Mouse (Mus musculus) erythroblast, embryonic 14.5 days (primary cell): ENCODE measurements around the gene Shb. TPM values are rescaled to one million over a fixed set of nuclear protein-coding genes. Genes with fewer than 3 reads are reported as not detected.
A peak's percentile ranks its signal among the peaks of the same experiment; 100 is the strongest.

ENCODE experiments used
- H3K27me3 ChIP-seq: 2 replicates; pipeline ENCODE4 v1.6.1; 2012; ENCODE audit warnings: inconsistent platforms; ENCODE audit not compliant: control insufficient read depth
- H3K36me3 ChIP-seq: 2 replicates; pipeline ENCODE4 v1.6.1; 2012; ENCODE audit warnings: mild to moderate bottlenecking, inconsistent platforms; ENCODE audit not compliant: control insufficient read depth
- H3K4me1 ChIP-seq: 2 replicates; pipeline ENCODE4 v1.6.1; 2012; ENCODE audit warnings: inconsistent platforms; ENCODE audit not compliant: control insufficient read depth
- H3K4me3 ChIP-seq: replicated peaks from 2 replicates; pipeline ENCODE3; 2012; ENCODE audit warnings: moderate library complexity, mild to moderate bottlenecking, inconsistent platforms
- H3K9me3 ChIP-seq: 2 replicates; pipeline ENCODE4 v1.6.1; 2012; ENCODE audit warnings: low read length, inconsistent platforms, mixed read lengths; ENCODE audit not compliant: control insufficient read depth
- GATA1 ChIP-seq: IDR thresholded peaks from 2 replicates; pipeline ENCODE4 v1.6.1; 2012; ENCODE audit warnings: low read length, inconsistent platforms, mixed read lengths
- TAL1 ChIP-seq: IDR thresholded peaks from 3 replicates; pipeline ENCODE4 v1.6.1; 2012; ENCODE audit warnings: low read length, inconsistent platforms, mixed read lengths
- polyA plus RNA-seq: library from polyadenylated mRNA; stranded (reverse); fragments of >175 nt; gene quantifications from 2 replicates; pipeline ENCODE4 v1.2.3, GENCODE M21; 2012

Shb gene
- polyA plus RNA-seq, 1 experiment, result 15.2 TPM

- H3K36me3 ChIP-seq, result peaks cover under 1% of the 10 kb centered on the region
- H3K4me1 ChIP-seq, result peaks cover 17% of the 10 kb centered on the region
- H3K9me3 ChIP-seq, result no peaks in the 10 kb centered on the region; the same call in 1 of the 2 replicates
- peaks cover 46% of the 10 kb centered on the region for H3K27me3 ChIP-seq
- no peak for TF ChIP-seq TAL1
- TF ChIP-seq GATA1, result no peak
- H3K4me3 ChIP-seq, result no peak overlapping the region
Measured at GRCm38 (mm10) chr4:45416314-45416713, 116.0 kb downstream of the Shb start.

DNA sequence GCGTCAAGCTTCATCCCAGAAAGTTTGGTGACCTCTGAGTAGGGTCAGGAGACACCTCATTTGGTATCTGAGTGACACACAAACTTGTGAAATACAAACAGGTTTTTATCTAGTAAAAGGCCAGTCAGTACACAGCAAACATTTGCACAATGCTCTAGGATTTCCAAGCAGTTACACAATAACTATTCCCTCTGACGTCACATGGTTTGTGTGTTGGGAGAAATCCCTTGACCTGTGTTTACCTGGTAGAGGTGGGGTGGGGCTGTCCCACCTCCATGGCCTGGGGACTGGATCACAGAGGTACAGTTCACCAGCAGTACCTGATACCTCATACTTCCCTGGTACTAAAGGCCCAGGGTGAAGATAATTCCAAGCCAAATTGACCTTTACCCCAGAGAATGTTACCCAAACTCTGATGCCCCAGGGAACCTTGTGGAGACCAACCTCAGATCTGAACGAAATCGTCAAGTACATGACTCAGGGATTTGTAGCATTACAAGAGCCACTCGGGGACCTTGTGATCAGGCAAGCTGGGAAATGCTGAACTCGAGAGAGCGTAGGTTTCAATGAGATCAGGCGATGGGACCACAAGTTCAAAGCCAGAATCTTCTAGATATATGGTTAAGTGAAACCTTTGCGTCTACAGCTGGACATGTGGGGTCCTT, 118.5 kb downstream of the Shb start:
- no peaks in the 10 kb centered on the region; the same call in 1 of the 2 replicates for H3K9me3 ChIP-seq
- no peak for TF ChIP-seq GATA1
- TF ChIP-seq TAL1, result no peak
- H3K4me1 ChIP-seq, result peaks cover 28% of the 10 kb centered on the region
- H3K4me3 ChIP-seq, result no peak overlapping the region
- H3K36me3 ChIP-seq, result no peaks in the 10 kb centered on the region
- H3K27me3 ChIP-seq, result peaks cover 54% of the 10 kb centered on the region

DNA sequence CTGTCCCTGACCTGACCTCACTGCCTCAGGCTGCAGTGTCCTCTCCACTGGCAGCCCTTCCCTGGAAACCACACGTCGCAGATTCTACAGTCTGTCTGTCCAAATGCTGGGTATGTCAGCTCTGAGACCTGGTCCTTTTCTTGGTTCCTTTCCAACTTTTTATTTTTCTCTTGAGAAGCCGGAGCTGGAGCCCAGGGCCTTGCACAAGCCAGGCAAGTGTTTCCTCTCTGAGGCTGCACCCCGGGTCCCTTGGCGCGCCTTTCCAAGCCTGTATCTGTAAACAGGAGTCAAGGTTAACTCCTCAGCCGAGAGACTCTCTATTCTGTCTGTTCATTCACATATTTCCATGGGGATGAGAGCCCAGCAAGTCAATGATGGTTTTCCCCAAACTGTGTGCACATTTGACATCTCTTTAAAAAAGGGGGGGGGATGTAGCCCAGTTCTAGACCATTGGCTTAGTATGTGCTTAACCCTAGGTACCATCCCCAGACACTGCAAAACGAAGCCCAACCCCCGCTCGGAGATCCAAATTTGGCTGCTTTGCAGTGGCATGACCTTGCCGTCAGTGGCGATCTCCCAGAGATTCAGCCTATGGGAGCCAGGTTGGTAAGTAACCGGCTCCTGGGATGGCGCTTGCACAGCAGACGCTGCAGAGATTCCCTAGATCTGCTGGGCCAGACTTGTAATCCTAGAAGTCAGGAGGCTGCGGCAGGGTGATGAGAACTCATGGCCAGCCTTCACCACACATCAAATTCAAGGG, 119.7 kb downstream of the Shb start:
- TF ChIP-seq TAL1 (no peak), GATA1 (no peak)
- peaks cover 51% of the 10 kb centered on the region for H3K27me3 ChIP-seq

GRCm38 (mm10) chr4:45411181-45411790, 121.0 kb downstream of the Shb start:
- Histone ChIP-seq H3K4me1 (peaks cover 35% of the 10 kb centered on the region), H3K9me3 (no peaks in the 10 kb centered on the region), H3K36me3 (peaks cover 5% of the 10 kb centered on the region), H3K4me3 (no peak overlapping the region), H3K27me3 (peaks cover 42% of the 10 kb centered on the region)
- no peak for TF ChIP-seq TAL1
- no peak for TF ChIP-seq GATA1

More for the DNA sequence above, 119.7 kb downstream of the Shb start:
- H3K4me1 ChIP-seq, result peaks cover 24% of the 10 kb centered on the region
- no peak overlapping the region for H3K4me3 ChIP-seq
- no peaks in the 10 kb centered on the region for H3K36me3 ChIP-seq
- H3K9me3 ChIP-seq, result no peaks in the 10 kb centered on the region; the same call in 1 of the 2 replicates

- H3K4me1 ChIP-seq, result peaks cover 49% of the 10 kb centered on the region
- H3K4me3 ChIP-seq, result peak overlapping the region; percentile 99
- H3K36me3 ChIP-seq, result peaks cover 22% of the 10 kb centered on the region
- H3K27me3 ChIP-seq, result peaks cover 26% of the 10 kb centered on the region
- TF ChIP-seq GATA1 (no peak), TAL1 (peak; percentile 38; the same call in 1 of the 3 replicates)
- no peaks in the 10 kb centered on the region for H3K9me3 ChIP-seq
Measured at GRCm38 (mm10) chr4:45409270-45409669, 123.0 kb downstream of the Shb start.

GRCm38 (mm10) chr4:45408427-45409132, 123.7 kb downstream of the Shb start, which contains the start of gene Slc25a51:
TSS of gene Slc25a51 (minus strand) at chr4:45408766.
- peaks cover 56% of the 10 kb centered on the region for H3K4me1 ChIP-seq

DNA sequence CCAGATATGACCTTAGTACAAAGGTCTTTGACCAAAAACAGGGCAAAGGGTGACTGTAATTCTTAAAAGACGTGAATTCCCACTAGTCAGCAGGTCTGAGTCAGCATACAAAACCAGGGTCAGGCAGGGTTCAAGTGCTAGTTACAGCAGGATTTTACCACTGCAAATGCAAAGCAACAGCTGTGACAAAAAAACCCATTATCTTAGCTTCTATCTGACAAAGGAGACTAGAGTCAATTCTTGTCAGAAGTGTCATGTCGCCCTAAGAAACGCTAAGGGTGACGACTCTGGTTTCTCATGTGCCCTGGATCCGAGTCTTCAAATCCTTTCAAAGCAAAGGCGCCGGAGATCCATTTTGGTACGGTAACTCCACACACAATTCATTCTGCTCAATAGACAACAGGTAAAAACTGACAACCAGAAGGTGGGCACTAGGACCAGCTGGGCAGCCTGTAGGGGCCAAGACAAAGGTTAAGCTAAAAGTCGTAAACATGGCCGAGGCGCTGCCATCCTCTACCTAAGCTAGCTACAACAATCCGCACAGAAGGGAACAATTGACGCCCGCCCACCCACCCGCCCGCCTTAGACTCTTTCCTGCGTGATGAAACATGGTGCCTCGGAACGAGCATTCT, 124.5 kb downstream of the Shb start:
- Histone ChIP-seq H3K4me3 (peak overlapping the region; percentile 99), H3K4me1 (peaks cover 64% of the 10 kb centered on the region), H3K9me3 (no peaks in the 10 kb centered on the region), H3K36me3 (peaks cover 37% of the 10 kb centered on the region), H3K27me3 (peaks cover 19% of the 10 kb centered on the region)
- TF ChIP-seq TAL1, result no peak

More at GRCm38 (mm10) chr4:45408427-45409132, 123.7 kb downstream of the Shb start, which contains the start of gene Slc25a51:
- Histone ChIP-seq H3K9me3 (no peaks in the 10 kb centered on the region), H3K4me3 (peak within 1 kb of the TSS; percentile 99), H3K27me3 (peaks cover 26% of the 10 kb centered on the region), H3K36me3 (peaks cover 29% of the 10 kb centered on the region)
- TF ChIP-seq TAL1, result no peak
- peak; percentile 90 for TF ChIP-seq GATA1

DNA sequence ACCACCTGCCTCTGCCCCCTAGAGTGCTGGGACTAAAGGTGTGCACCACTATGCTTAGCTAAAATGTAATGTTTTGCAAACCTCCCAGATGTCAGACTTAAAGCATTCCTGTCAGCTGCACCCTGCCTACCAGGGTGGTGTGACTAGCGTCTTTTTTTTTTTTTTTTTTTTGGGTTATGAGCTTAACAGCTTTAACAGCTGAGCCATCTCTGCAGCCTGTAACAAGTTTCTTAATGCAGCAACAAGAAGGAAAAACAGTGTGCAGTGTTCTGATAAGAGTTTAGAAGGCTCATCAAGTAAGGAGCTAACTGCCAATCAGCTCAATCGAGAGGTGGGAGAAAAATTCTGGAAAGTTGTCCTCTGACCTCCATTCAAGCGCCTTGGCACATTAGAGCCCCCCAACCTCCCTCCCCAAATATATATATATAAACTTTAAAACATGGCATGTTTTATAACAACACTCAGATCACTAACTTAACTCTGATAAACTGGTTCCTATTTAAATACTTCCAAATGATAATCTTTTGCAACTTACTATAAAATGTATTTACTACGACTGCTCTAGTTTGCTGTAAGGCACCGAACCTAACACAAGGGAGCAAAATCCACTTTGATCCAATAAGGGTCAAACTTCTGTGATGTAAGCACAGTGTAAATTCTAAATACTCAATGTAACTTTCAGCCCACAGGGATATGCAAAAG, 125.1 kb downstream of the Shb start:
- H3K36me3 ChIP-seq, result peaks cover 43% of the 10 kb centered on the region
- peak; percentile 49 for TF ChIP-seq TAL1
- TF ChIP-seq GATA1, result peak; percentile 23; the same call in 1 of the 2 replicates
- H3K9me3 ChIP-seq, result no peaks in the 10 kb centered on the region
- H3K4me3 ChIP-seq, result peak overlapping the region; percentile 99
- H3K4me1 ChIP-seq, result peaks cover 70% of the 10 kb centered on the region
- H3K27me3 ChIP-seq, result peaks cover 16% of the 10 kb centered on the region
